Mouse (Mus musculus) monocyte, adult 5-6 weeks (primary cell): ENCODE data around the gene Apex2. TPM values are rescaled to one million over a fixed set of nuclear protein-coding genes. Genes with fewer than 3 reads are reported as not detected.
"Not testable (repeated sequence)": the region's sequence is repeated elsewhere in the genome, so short reads cannot be mapped to it uniquely, and the experiment has no call there.

ENCODE experiments used
- ATAC-seq: fragments of 153-309, 156-312 bp; replicated peaks from 2 replicates; pipeline ENCODE4 v1.8.0; 2017; ENCODE audit warnings: mild to moderate bottlenecking; ENCODE audit not compliant: low TSS enrichment, insufficient number of reproducible peaks, severe bottlenecking, poor library complexity, low FRiP score
- total RNA-seq: library from RNA; stranded (forward); fragments of 200-1000, 200-491, 200-594 nt; gene quantifications from 3 replicates; pipeline ENCODE4 v1.2.3, GENCODE M21; 2017

Apex2 gene
- total RNA-seq, 1 experiment from 2014 or later = 3.6 TPM

DNA sequence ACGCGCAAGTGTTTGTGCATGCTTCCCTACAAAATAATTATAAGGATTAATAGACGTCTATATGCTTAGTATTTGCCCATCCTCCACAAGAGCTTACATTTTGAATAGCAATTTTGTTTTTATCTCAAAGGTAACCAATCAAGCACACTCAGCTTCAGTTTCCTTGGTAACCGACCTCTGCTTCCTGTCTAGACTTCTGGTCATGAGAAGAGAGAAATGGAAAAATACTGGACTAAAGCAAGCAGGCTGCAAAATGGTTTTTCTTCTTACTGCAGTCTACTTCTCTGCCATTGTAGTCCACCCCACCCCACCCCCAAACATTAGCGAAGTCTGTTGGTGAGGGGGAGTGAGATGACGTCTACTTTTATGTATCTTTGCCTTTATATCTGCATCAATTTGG, 78.4 kb downstream of the Apex2 start:
- no peak for ATAC-seq

DNA sequence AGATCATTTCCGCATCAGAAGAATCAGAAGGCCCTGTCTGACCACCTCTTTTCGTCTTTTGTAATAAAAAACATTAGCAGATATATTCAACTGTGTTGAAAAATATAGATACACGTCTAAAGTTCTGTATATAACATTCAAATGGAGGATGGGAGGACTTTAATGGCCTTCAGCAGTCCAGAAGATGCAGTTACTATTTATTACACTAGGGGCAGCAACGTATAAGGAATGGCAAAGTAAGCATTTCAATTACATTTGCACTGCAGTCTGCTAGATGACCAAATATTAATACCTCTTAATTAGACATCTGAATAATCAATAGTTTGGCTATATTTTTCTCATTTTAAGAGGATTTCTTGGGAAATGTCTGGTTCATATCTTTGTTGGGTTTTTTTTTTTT, 79.0 kb downstream of the Apex2 start:
- no peak for ATAC-seq

DNA sequence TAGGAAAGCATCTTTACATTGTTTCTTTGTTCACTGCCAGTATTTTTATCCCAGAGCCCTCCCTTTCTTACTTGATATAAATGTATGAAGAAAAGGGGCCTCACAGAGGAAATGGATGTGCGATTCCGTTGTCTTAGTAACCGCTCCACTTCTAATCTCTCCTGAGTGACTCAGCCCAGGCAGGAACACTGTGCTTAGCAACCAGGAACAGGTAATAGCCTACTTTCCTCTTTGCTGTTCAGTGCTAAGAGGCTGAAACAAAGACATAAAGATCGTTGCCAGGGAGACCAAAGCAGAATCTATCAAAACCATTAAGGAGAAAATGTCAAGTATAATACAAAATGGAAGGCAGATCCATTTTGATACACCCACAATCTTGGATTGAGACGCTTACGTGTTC, 81.0 kb downstream of the Apex2 start:
- no peak for ATAC-seq

DNA sequence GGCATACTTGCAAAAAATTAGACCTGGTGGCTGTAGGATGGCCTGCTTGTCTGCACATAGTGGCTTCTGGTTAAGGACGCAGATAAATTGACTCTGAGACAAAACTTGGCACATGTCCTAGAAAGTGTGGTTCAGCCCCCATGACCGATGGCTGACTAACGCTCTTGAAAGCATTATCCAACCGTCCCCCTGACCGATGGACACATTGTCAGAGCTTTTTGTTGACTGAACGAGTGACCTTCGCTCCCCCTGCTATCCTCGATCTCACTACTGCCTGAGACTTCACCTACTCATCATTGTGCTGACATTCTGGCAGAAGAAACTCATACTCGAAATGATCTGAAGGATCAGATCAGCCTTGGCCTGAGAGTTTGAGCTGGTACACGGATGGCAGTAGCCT, 101.9 kb downstream of the Apex2 start:
- not testable (repeated sequence) for ATAC-seq

DNA sequence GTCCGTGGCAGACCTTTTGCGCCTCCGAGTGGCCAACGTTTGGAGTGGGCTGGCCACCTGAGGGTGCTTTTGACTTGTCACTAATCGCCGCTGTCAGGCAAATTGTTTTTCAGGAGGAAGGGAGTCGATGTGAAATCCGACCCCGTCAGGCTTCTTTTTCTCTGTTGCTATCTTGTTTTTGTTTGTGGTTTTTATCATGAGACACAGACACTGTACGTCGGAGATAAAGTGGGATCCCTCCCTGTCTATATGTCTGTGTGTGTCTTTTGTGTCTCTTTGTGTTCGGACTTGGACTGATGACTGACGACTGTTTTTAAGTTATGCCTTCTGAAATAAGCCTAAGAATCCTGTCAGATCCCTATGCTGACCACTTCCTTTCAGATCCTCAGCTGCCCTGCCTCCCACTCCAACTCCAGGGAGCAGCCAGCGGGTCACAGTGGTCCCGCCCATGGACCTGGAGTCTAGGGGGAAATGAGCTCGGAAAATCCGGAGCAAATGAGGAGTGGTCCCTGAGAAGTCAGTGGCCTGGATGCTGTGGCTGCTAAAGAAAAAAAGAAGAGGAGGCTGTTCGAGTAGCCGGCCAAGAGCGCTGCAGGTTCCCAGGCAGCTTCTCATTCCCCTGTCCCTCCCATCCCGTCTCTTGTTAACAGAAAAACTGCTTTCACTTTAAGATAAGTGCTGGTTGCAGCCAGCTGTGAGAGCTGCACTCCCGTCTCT, 103.2 kb downstream of the Apex2 start:
- ATAC-seq = not testable (repeated sequence)

DNA sequence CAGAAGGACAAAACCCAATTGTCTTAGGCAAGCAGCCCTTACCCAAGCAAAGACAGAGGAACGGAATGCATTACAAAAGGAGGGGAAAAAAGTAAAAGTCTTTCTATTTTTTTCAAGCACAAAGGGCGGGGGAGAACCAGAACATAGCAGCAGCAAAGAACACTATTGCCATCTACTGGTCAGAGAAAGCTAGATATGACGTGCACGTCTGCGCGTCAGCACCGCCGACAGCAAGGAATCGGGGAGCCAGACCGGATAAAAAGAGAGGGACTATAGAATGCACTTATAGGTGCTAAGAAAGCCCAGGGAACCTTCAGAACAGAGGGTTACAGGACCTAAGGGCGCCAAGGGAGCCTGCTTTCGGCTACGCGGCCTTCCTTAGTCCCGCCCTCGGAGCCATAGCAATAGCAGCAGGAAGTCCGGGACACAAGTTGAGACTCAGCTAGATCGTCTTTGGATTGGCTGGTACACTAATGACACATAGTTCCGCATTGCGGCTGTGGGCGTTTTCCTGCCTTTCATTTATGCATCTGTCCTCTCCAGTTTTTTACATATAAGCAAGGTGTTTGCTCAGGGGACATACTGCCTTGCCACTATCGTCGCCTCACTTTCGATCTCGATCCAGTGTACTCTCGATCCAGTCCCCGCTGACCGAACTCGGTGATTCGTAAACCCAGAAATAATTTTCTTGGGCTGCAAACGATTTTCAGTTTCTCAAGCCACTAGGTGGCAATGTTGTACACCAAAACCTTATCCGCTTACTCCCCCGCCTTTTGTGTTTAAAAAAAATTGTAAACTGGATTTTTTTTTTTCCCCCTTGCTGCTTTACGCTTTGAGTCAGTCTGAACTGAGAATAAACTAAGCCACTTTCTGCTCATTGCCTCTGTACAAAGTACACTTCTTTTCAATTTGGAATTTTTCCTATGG, 111.6 kb downstream of the Apex2 start:
- ATAC-seq = peak; percentile 91

DNA sequence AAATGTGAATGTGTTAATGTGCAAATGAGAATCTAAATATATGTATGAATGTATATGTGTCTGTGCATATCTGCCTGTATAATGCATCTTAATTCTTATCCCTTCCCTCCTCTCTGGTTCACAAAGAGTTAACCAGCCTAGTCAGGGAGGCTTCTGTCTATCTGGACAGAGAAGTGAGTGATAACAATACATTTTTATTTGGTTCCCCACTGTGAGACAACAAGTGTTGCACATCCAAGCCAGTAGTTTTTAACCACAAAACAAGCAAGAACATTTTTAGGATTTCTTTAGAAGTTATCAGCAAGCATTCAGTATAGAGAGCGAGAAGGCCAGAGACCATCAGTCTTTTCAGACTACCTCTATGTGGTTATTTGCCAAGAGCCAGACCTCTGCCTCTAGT, 118.3 kb downstream of the Apex2 start:
- no peak for ATAC-seq

Other genes with a start within 250 kb of the Apex2 start
- 7.5 to 13.7 TPM (median 10.1 TPM) in 3 replicates for gene Tmem29, start 130.7 kb downstream of the Apex2 start, total RNA-seq
- gene Alas2, start 42.5 kb downstream of the Apex2 start, total RNA-seq = 19.3 to 201 TPM (median 183 TPM) in 3 replicates
- 3.2 to 6.3 TPM (median 3.4 TPM) in 3 replicates for gene Pfkfb1, start 1.6 kb downstream of the Apex2 start, total RNA-seq
- not detected in 3 replicates for gene Tro, start 67.7 kb upstream of the Apex2 start, total RNA-seq
- gene Maged2, start 224.5 kb upstream of the Apex2 start, total RNA-seq = 1.6 to 8.5 TPM (median 3.3 TPM) in 3 replicates